Mouse (Mus musculus) brain, adult 10 weeks (tissue): ENCODE data around the gene Atf1. TPM values are rescaled to one million over a fixed set of nuclear protein-coding genes. Genes with fewer than 3 reads are reported as not detected.

Experiments used
- polyA plus RNA-seq: library from polyadenylated mRNA; stranded (reverse); fragments of 350-450 nt; fragmentation: Illumina TruSeq; extraction: RNeasy Lipid Tissue Mini Kit (QIAGEN cat#74804); gene quantifications from one replicate; pipeline ENCODE4 v1.2.3, GENCODE M21; 2015; ENCODE audit warnings: low read depth, low replicate concordance

Atf1 gene
- polyA plus RNA-seq = 14.3 TPM

GRCm38 (mm10) chr15:100227663-100228534 is at the start of gene Atf1:
Gene Atf1 (plus strand): TSS chr15:100227819.

GRCm38 (mm10) chr15:100280626-100281025 is 53.0 kb downstream of the Atf1 start, which contains the start of gene Tmprss12:
Gene Tmprss12 (plus strand): TSS chr15:100280837.

GRCm38 (mm10) chr15:100304019-100304991 is 76.7 kb downstream of the Atf1 start, which contains the start of gene Mettl7a1:
Gene Mettl7a1 (plus strand): TSS chr15:100304140.

Other genes starting within 250 kb of the Atf1 start
- gene Dip2b, start 189.2 kb upstream of the Atf1 start, polyA plus RNA-seq = 21.0 TPM
- gene Tmprss12, start 53.0 kb downstream of the Atf1 start, polyA plus RNA-seq = not detected
- gene Mettl7a1, start 76.3 kb downstream of the Atf1 start, polyA plus RNA-seq = 55.3 TPM
- gene Mettl7a3, start 107.1 kb downstream of the Atf1 start, polyA plus RNA-seq = 0.46 TPM
- gene Methig1, start 125.3 kb downstream of the Atf1 start, polyA plus RNA-seq = not detected
- gene Mettl7a2, start 125.4 kb downstream of the Atf1 start, polyA plus RNA-seq = not detected
- gene Higd1c, start 136.7 kb downstream of the Atf1 start, polyA plus RNA-seq = not detected
- gene Gm5475, start 194.3 kb downstream of the Atf1 start, polyA plus RNA-seq = not detected
- gene Slc11a2, start 197.3 kb downstream of the Atf1 start, polyA plus RNA-seq = 33.9 TPM
- 55.5 TPM for gene Letmd1, start 241.2 kb downstream of the Atf1 start, polyA plus RNA-seq